Mouse (Mus musculus): Measurements from ENCODE around the gene Stim2.

The Stim2 gene

DNA sequence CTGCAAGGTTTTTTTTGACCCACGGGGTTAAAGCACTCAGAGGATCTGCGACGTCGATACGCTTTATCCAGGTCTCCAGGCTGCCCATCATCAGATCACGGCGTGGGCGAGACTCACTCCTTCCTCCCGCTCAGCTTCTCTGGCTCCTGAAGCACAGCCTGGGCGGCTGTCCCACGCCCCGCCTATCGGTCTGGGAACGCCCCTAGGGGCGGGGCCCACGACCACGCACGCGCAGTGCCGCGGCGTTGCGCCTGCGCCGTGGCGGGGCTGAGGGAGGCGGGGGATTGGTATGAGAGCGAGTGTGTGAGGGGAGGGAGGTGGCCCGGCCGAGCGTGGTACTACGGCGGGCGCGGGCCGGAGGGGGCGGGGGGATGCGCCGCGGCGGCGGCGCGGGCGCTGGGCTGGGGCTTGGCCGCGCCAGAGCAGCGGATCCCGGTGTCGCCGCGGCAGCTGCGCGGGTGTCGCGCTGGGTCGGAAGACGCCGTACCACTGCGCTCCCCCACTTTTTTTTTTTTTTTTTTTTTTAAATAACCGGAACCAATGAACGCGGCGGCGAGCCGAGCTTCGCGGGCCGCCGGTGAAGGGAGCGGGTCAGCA lies at the start of gene Stim2:
Stim2 (plus strand) TSS at position 354 of the 597 bp plus-strand sequence.
- peak; percentile 89 to 91 for DNase-seq

DNA sequence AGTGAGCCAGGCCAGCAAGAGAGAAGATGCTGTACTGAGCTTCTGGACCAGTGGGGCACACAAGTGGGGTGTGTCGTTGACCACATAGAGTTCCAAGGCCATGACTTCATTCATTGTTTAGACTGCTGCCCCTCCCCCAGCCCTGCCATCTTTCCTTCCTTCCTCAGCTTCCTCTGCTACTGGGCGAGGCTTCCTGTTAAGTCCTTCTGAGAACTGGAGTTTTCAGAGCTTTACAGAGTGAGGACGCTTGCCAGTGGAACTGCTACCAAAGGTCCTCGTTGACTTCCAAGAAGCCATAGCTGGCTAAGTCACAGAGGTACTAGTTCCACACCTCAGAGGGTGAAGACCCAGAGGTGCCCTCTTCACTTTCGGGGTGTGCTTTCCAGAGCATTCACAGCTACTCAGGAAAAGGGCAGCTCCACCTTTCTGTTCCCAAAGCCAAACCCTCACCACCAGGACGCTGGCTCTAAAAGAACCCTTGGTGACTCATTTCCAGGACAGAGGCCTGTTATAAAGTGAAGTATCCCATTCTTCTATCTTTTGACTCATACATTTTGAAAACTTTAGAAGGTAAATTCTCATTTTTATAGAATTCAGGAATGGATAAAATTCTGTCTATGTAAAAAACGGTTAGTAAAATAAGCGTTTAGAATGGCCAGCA lies 49.6 kb upstream of the Stim2 start:
- DNase-seq = no peak

DNA sequence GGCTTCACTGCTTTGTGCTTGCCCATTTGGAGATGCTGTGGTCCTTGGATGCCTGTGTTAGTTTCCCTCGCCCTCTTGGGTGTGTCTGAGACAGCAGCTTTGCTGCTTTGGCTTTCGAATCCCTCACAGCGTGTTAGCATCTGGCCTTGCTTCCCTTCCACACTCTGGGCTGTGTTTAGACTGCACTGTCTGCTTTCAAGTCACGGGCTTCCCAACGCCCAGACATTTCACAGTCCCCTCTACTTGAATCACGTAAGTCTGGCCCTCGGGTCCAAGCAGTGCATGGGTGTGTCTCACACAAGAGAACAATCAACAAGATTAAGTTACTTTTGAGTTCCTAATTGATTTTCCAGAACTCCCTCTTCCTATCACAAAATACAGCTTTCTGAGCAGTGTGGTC lies 48.1 kb upstream of the Stim2 start:
- DNase-seq = no peak

DNA sequence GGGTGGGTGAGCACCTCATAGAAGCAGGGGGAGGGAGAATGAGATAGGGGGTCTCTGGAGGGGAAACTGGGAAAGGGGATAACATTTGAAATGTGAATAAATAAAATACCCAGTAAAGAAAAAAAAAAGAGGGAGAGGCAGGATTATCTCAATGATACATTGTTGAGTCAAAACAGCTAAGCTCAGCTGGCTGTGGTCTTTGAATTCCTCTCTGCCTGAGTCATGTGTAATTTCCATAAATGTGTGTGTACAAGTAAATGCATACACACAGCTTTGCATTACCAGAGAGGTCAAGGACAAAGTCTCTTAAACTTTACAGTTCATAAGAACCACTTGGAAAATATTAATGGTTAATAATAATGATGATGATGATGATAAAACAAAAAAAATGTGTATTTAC lies 45.1 kb upstream of the Stim2 start:
- no peak for DNase-seq

GRCm38 (mm10) chr5:53953797-53954196 lies 44.5 kb upstream of the Stim2 start:
- no peak for DNase-seq

DNA sequence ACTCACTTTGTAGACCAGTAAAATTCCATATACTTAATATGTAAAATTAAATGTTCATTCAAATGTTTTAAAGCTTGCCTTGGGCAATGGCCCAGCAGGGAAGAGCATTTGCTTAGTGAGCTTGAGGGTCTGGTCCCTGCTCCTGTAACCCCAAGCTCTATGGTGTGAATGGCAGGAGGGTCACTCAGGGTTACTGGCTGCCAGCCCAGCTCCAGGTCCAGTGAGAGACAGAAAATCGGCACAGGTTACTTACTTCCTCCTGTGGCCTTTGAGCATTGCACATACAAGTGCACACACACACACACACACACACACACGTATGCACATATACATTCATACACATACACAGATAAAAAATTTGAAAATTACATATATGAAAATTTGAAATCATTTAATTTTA lies 42.3 kb upstream of the Stim2 start:
- no peak for DNase-seq

DNA sequence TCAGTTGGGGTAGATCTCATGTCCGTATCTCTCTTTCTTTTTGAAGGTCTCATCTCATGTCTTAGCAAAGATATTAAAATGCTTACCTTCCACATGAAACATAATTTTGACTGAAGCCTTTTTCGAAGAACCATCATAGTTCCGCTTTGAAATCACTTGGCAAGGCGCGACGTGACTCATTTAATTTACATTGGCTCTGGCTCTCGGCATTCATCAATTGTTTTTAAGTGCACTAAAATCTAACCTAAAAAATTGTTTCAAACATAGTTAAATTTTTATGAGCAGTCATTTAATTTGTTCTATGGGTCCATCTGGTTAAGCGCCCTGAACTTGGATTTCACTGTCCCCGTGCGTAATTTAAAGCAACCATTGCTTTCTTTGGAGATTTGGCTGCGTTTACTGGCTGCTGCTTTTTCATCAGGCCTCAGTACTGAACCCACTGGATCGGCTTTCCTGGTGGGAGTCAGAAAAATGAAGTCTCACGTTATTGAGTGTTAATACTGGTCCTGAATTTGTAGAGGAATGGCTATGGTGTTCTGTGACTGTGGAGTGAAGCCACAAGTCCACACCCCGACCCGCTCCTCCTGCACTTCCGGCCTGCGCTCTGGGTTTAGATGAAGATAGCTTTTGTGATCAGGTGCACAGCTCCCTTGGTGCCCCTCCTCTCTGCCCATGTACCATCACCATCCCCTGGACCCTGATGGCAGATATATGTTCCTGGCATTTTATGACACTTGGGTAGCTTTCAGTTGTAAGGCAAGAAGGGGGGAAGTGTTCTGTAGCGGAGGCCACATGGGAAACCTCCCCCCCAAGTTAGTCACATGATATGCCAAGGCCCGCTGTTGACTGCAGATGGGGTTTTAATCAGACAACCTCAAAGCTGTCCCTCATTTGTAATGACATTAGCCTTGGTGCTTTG lies 41.6 kb upstream of the Stim2 start:
- DNase-seq = no peak

GRCm38 (mm10) chr5:53957348-53957747 lies 41.0 kb upstream of the Stim2 start:
- DNase-seq = no peak

GRCm38 (mm10) chr5:53961229-53961628 lies 37.1 kb upstream of the Stim2 start:
- DNase-seq = no peak

DNA sequence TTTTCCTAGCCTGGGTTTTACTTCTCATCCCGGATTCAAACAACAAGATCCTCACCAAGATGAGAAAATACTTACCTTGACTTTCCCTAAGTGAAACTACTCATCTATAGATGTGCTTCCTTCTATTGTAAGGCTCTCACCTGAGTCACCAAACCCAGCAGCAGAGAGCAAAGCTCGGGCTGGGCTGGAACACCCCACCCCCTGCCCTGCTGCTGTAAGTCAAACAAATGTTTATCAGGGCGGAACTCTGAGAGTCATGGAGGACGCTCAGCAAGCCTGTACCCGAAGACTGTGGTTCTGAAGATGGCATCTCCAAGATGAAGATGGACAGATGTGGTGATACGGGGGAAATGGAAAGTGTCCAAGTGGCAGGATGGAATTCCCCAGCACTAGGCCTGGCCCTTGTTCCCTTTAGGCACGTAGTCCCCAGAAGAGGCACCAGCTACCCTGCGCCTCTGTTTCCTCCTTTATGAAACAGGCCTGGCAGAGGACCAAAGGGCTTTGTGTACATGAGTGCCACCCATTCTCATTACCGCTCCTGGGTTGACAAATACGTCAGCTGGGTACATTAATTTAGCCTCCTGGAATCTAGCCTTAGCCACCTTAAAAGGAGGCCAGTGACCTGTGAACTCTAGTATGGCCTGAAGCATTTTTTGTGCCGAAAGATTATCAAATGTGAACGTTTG lies 36.3 kb upstream of the Stim2 start:
- no peak for DNase-seq

GRCm38 (mm10) chr5:53965656-53966055 lies 32.6 kb upstream of the Stim2 start:
- DNase-seq = no peak

- DNase-seq = no peak
Measured at GRCm38 (mm10) chr5:53967560-53967959, 30.7 kb upstream of the Stim2 start.

- no peak for DNase-seq
Measured at GRCm38 (mm10) chr5:53970178-53970577, 28.1 kb upstream of the Stim2 start.

- DNase-seq = no peak
Measured at GRCm38 (mm10) chr5:53971201-53971600, 27.1 kb upstream of the Stim2 start.

DNA sequence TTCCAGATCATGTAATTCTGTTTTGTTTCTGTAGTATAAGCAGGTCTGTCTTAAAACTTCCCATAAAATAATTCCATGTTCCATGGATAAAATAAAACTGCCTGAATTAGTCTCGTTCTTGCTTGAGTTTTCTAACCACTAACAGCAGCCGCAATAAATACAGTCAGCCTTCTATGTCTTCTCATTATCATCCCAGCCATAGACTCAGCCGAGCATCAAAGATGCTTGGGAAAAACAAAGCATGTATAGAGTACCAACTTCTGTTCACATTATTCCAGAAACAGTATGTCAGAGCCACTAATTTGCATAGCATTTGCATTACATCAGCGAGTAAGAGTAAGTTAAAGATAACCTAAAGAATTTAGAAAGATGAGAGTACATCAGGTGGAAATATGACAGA lies 25.4 kb upstream of the Stim2 start:
- no peak for DNase-seq

- no peak for DNase-seq
Measured at GRCm38 (mm10) chr5:53976497-53976896, 21.8 kb upstream of the Stim2 start.

DNA sequence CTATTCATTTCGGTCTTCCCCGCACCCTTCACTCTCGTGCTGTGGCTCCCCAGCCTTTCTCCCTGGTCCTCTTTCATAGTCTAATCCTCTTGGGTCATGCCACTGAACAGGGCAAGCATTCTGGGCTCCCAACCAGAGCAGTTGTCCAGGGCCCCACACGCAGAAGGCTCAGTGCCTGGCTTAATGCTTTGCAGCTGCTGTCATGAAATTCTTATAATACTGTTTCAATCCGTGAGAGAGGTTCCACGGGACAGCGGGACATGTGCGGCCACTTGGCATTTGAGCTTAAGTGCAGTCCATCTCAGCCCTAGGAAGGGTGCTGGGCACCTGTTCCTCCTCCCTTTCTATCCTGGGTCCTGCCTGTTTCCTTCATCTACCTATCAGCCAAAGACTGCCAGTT lies 21.2 kb upstream of the Stim2 start:
- DNase-seq = no peak

DNA sequence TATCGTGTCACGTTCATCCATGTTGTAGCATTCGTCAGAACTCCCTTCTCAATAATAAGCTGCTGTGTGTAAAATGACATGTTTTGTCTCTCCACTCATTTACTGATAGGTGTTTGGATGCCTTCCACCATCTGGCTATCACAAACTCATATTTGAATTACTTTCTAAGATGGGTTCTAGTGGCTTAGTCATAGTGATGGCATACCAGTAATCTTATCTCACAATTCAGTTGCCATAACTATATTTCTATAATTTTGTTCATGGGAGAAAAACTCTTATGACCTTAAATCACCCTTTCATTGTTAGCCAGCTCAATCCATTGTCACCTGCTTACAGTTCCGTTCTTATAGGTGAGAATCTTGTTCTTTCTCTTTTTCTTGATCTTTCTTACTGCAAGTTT lies 14.9 kb upstream of the Stim2 start:
- DNase-seq = no peak

DNA sequence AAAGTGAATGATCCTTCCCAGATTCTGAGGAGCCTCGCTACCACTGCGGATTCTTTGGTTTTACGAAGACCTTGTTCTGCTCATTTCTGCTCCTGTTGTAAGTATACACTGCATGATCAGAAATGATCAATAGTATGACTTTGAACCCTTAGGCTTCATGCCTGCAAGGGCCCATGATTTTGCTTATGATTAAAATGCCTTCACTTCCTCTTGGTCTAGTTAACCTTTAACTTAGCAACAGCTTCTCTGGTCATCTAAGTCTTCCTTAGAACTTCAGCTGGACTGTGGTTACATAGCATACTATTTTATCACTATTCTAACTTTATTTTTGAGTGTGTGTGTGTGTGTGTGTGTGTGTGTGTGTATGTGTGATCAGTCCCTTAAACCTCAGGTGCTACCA lies 12.7 kb upstream of the Stim2 start:
- no peak for DNase-seq

GRCm38 (mm10) chr5:53987496-53987895 lies 10.8 kb upstream of the Stim2 start:
- DNase-seq = no peak

DNA sequence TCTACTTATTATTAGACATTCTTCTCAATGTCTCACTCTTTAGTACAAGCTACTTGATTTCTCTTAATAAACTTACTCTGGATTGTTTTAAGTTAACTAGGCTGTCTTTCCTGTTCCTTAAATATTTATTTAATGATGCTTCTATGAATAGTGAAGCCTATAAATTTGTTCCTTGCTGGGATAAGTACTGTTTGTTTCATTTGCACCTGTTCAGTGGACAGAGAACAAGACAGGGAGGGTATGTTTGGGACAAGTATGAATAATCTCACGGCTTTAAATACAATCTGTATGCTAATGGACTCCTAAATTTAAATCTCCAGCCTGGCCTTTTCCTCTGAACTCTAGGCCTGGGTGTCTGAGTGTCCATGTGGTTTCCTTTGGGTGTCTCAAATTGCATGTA lies 10.2 kb upstream of the Stim2 start:
- no peak for DNase-seq

GRCm38 (mm10) chr5:53992616-53993015 lies 5.7 kb upstream of the Stim2 start:
- no peak for DNase-seq

GRCm38 (mm10) chr5:53994576-53994975 lies 3.7 kb upstream of the Stim2 start:
- DNase-seq = no peak
